Mouse (Mus musculus) myocyte (in vitro differentiated cells): ENCODE measurements around the gene Endou.

Experiments
- POLR2A ChIP-seq: IDR thresholded peaks from one replicate; pipeline ENCODE4 v1.6.1; 2011; ENCODE audit warnings: low read depth, mild to moderate bottlenecking, control low read depth, moderate library complexity; ENCODE audit not compliant: insufficient read length
- POLR2AphosphoS2 ChIP-seq: IDR thresholded peaks from one replicate; pipeline ENCODE4 v1.6.1; 2011; ENCODE audit warnings: low read depth, control low read depth; ENCODE audit not compliant: insufficient read length

DNA sequence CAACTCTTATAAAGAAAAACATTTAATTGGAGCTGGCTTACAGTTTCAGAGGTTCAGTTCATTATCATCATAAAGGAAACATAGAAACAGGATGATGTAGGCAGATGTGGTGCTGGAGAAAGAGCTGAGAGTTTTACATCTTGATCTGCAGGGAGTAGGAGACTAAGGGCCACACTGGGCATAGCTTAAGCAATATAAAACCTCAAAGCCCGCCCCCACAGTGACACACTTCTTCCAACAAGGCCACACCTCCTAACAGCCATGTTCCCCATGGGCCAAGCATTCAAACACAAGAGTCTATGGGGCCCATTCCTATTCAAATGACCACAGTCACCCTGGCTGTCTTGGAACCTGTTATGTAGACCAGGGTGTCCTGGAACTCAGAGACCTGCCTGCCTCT, 48.4 kb upstream of the Endou start:
- TF ChIP-seq POLR2AphosphoS2 (no peak), POLR2A (no peak)
